Mouse (Mus musculus) gonadal fat pad, adult 2 months (tissue): ENCODE results near the gene Pphln1. TPM values are rescaled to one million over a fixed set of nuclear protein-coding genes. Genes with fewer than 3 reads are reported as not detected.

Experiments
- DNase-seq: peaks from one replicate; pipeline ENCODE4 v3.0.0-alpha.2; 2012; ENCODE audit warnings: low read depth
- polyA plus RNA-seq: library from polyadenylated mRNA; depleted of rRNA; stranded (reverse); fragments of >200 nt; gene quantifications from 2 replicates; pipeline ENCODE4 v1.2.3, GENCODE M21; 2012

The Pphln1 gene
- polyA plus RNA-seq, 1 experiment = 8.2 TPM

DNA sequence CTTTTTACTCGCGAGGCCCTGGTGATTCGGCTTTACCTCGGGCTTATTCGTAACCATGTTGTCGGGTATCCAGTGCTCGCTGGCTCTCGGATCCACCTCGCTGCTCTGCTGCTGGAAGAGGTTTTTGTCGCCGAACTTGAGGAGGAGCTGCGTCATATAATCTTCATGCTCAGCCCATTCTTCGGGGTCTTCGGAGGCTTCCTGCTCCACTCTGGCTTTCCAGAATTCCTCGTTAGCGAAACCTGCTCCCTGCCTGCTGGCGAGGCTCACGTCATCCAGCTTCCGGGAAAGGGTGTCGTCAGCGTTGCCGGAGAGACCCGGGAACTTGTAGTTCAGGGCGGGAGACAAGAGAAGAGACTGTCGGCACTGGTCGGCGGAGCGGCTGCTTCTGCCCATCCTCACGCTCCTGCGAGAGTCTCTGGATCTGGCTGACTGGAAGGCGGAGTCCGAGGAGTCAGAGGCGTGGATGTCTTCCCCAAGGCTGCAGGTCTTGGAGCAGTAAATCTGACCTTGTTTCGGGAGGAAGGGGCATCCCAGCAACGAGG, 105.1 kb downstream of the Pphln1 start:
- DNase-seq = no peak

DNA sequence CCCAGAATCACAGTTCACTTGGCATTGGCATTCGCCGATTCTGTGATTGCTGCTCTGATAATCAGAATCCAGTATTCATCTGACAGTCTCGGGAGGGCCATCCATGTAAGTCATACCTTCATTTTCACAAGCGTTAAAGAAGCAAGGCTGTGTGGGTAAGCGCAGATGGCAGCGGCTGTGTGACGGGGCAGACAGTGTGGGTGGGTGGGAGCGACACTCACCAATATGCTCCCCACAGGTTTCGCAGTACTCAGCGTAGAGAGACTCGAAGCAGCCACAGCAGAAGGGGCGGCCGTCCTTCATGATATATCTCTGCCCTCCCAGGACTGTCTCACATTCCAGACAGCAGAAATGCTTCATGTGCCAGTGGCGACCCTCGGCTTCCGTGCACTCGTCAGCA, 106.7 kb downstream of the Pphln1 start:
- no peak for DNase-seq

DNA sequence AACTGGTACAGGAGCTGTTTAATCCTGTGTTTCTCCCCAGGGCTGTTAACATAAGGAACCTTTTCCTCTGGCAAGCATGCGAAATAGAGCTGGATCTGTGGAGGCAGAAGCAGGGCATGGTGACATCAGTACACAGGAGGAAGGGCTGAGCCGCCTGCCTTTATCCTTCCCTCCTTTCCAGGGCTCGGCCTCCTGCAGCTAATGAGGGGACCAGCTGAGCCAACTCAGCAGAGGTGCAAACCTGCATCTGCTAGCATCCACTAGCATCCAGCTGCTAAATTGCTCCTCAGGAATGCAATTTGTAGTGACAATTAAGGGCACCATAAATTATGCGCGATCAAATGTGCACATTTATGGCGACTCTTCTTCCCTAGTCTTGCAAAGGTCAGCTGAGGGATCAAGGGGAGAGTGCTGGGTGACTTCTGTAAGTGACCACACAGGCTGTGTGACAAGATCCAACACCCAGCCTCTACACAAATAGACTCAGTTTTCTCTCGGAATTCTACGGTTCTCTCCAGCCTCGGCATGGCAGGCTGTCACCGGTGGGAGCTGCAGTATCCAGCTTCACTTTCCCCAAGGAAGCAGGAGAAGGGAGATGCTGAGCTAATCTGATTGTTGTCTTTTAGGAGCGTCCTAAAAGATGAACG, 112.7 kb downstream of the Pphln1 start:
- no peak for DNase-seq

DNA sequence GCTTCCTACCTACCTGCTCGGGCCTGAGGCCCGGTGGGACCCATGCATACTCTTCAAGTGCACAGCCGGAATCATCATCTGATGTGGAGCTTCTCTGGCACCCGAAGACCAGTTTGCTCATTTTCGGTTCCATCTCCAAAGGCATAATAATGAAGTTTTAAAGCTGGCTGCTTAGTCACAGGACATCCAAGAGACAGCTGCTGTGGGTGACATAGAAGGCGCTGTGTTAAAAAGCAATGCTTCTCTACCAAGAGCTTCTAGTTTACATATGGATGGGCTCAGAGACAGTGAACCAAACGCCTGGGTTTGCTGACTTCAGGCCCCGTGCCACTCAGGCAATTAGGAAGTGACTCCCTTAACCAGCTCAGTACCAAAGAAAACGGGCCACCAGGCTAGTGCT, 114.3 kb downstream of the Pphln1 start:
- no peak for DNase-seq

DNA sequence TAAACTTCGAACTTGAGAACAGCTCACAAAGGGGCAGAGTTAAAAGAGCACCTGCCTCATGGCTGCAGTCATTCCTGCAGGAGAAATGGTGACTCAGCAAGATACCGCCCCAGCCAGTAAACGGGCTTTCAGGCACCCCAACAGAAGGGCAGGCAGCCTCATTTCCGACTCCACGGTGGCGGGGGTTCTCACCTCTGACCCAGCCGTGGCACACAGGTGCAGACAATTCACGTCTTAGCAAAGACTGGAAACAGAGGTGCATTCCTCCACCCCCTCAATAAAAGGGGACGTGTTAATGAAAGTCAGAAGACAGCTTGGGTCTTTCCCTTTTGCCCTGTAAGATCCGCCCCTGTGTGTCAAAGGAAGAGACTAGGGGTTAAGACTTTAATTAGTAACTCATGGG, 115.8 kb downstream of the Pphln1 start:
- DNase-seq = no peak

DNA sequence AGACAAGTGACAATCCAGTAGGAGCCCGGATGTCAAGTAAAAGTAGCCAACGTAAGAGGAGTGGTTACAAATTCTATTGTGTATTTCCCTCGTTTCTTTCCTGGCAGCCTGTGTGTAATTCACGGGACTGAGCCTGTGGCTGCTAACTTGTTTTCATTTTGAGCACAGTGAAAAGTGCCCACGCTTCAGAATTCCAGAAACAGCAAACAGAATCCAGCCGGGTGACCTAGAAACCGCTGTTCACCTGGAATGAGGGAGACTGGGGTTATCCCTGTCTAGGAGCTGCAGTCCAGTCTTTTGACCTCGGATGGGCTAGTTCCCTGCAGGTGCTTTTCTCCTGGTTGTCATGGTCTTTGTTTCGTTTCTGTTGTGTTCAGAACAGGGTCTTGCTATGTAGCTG, 117.2 kb downstream of the Pphln1 start:
- no peak for DNase-seq

DNA sequence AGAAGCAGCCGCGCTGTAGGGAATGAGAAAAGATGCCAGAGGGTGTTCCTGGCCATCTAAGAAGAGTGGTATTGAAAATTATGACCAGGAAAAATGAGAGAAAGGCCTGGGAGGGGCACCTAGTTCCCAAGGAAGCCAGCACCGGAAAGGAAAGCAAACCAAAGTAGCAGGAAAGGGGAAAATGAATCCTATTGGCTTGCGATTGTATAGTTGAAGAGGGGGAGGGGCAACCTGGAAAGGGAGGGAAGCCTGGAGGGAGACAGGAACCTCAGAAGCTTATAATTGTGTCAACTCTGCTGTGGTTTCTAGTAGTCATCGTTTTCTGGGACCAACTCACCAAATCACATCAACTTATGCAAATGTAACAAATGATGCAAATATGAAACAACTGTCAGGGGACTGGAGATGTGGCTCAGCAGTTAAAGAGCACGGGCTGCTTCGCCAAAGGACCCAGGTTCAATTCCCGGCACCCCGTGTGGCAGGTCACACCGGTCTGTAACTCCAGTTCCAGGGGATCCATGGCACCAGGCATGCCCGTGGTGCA, 118.9 kb downstream of the Pphln1 start:
- DNase-seq = no peak

DNA sequence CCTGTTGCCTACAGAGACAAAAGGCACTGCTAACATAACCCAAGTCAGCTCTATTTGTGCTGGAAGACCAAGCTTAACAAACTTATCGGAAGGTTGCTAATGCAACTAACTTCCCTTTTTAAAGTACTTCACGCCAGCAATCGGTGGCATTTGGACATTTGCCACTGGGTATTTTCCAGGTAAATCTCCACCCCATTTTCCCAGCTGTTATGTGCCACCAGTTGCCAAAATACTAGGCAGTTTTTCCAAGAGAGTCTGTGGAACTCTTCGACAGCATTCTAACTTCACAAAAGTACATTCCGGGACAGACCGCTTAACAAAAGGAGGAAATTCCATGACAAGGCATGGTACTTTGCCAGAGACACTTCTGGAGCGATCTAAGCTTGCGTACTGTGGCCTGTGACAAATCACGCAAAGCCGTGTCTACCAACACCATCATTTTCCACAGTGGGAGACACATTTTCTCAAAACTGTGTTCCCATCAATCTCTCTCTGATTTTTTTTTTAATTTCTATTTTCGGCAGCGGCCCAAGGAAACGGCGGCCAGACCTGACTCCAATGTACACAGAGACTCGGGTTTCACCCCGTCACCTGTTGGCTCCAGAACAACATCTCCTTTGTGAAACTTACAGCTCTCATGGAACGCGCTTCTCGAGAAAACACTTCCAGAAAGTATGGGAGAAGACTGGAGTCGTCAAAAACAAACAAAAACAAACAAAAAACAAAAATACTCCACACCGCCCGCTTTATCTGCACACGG, 120.2 kb downstream of the Pphln1 start:
- no peak for DNase-seq

DNA sequence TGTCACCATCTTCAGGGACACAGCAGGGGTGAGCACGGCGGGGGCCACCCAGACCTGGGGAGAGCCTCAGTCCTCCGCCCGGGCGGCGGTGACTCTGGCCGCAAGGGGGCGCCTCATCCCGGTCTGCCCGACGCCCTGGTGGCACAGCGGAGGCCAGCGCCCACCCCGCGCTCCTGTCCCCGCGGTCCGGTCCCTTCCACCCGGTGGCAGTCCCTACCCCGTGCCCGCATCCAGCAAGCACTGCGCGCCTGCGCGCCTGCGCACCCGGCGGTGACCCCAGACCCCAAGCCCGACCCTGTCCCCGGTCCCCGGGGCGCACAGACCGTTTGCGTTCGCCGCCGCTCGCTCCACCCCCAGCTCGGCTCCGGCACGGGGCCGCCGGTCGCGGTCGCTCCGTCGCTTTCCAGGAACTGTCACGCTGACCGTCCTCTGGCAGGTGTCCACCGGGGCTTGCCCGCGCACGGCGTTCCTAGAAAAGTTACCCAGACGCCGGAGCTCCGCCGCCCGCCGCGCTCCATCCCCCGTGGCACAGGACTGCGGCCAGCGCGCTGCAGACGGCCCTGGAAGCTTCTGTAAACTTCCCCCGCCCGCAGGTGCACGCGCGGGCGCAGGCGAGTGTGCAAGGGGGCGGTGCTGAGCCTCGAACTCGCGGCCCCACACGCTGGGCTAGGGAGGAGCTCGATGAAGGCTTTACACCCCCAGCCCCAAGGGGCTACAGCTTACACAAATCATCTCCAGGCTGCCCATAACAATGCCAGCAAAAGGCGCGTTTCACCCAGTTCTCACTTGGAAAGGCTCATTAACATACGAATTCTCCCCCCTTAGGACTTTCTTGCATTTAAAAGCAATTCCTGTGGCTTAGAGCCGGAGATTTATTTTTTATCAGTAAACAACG, 121.0 kb downstream of the Pphln1 start:
- no peak for DNase-seq

DNA sequence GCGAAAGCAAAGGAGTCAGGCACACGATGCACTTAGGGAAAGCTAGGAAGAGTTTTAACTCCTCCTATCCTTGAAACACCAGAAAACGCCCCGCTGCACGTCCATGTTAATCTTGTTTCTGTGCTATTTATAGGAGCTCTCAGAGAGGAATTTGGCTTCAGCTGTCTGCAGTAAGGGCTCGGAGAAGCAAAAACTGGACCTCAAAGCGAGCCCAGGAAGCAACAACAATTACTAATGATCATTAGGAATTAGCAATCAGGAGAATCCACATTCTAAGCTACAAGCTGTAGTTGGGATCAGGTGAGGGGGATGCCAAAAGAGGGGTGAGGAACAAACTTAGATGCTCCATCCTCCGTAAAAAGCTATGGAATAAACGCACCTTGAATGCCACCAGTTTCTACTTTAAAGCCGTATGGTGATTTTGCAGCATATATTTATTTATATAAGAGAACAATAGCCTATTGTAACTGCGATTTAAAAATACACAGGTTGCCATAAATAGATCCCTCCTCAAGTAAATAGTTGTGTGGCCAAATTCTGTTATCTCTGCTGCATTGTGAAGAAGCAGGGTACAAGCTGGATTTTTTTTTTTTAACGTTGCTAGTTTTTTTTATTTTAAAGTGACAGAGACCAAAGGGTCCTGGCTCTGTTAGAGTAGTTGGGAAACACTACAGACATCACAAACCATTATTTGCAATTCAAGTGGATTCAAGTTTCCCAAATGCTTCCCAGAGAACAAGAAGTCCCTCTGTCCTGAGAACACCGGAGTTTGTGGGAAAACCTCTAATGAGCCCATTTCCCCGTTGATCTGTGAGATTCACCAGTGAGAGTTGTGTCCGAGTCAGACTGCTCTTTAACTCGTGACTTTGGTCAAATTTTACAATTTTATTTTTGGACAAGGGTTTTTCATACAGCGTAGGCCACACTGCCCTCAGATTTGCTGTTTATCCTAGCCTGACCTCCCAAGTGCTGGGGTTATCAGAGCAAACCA, 122.0 kb downstream of the Pphln1 start:
- DNase-seq = no peak

DNA sequence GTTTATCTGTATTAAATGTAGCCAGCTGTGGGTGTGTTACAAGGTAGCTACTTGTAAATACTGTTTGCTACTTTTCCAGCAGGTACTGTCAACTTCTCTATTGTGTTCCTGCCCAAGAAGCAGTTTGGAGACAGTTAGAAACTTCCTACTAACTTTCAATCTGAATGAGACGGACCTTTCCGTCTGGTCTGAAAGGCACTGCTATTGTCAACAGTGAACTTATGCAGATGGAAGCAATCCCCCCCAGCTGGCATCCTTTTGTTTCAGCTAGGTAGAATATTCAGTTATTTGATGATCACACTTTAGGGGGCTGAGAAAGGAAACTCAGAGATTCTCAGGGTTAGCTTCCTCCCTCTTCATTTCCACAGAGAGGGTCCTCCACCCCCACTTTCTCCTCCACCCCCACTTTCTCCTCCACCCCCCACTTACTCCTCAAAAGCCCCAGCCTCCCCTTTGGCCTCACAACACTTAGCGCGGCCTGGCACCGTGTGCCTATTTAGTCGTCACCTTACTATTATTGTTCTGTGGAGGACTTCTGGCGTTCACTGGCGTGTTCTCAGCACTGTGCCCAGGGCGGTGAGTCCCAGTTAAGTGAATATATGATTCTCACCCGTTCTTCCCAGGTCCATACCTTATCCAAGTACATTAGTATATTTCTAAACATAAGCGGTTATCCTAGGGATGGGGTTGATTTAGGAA, 123.1 kb downstream of the Pphln1 start:
- no peak for DNase-seq

DNA sequence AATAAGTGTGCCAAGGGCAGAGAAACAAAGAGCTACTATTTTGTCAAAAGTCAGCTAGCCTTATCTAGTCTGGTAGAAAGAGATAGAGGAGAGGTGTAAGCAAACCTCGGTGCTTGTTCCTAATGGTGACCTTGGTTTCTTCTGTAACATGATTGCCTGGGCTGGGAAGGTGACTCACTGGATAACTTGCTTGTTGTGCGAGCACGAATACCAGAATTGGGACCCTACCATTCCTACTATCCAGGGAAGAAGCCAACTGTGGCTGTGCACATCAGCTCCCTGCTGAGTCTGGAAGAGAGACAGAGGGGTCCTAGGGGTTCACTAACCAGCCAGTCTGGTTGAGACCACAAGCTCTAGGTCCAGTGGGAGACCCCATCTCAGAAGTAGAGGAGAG, 123.6 kb downstream of the Pphln1 start:
- DNase-seq = no peak

DNA sequence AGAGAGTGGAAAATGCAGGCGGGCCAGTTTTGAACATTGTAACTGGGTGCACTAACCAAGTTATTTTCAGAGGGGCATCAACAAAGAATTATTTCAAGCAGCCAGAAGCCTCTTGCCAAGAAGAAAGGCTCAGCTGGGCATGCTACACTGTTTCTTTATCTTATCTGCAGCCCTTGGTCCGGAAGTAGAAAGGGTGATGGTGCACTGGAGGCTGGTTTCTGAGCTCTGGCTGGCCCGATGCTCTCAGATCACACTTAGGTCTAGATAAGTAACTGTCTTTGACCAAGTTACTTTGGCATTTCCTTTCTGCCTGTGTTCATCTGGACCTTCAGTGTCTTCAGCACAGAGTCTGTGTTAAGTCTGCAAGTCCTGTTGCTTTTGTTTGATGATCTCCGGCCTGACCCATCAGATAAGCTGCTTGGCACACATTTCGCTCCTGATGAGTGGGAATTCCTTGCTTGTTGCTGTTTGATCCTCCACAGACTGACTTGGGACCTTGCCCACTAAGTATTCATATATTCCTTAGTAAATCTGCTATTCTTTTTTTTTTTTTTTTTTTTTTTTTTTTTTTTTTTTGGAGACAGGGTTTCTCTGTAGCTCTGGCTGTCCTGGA, 127.3 kb downstream of the Pphln1 start:
- no peak for DNase-seq

DNA sequence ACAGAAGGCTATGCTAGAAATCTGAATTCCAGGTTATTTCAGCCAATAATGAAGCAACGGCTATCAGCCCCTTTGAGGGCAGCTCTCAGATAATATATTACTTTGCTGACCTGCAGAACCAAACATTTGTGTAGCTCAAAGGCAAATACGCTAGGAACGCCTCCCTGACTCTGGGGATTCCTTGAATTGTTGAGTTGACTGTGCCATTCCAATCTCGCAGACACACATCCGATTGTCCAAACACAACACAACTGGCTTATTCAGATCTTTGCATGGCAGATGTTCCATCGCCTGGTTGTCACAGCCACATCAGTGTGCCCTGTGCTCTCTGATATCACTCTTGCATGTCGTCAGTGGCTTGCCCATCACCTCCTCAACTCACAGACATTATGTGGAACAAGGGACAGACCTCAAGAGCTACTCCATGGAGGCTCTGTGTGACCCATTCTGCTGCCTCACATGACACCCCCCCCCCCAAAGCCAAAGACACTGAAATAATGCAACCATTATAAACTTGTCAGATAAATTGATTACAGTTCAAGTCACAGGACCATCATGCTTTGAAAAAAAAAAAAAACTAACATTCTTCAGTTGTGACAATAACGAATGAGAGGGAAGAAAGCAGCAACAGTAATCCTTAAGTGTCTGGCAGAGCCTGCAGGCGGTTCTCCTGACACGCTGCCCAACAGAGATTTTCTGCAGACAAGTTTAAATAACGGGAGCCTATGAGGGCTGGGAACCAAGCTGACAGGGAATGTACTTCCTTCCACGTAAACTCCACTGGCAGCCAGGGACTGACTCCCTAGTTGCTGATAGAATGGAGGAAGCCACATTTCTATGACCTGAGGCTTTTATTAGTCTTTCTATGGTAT, 131.9 kb downstream of the Pphln1 start:
- DNase-seq = no peak

DNA sequence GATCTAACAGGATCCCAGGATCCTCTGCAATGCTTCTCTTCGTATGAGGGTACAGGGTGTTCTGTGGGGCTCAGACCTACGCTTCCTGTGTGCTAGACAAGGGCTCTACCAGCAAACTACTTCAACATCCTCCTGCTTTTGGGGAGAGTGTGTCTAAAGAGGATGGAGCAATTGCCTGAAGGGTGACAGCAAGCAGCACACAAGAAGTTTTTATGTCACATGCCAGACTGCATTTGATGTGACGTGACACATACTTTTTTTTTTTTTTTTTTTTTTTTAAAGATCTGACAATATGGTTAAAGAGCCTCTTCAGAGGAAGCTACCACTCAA, 132.5 kb downstream of the Pphln1 start:
- DNase-seq = no peak

DNA sequence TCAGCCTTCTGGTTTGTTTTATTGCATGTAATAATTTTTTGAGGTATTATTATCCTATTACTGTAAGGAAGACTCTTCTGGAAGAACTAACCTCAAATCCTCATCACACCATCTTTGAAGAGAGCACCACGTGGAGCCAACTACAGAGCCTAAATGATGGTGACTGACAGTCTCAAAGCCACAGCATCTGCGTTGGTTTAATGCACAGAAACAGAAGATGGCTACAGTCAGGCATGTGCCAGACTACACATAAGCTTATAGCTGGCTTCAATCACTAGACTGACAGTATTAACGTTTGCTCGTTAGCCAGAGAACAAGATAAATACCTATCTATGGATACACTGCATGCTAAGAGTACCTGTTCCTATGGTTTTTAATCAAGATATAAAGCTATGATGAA, 138.0 kb downstream of the Pphln1 start:
- DNase-seq = no peak

DNA sequence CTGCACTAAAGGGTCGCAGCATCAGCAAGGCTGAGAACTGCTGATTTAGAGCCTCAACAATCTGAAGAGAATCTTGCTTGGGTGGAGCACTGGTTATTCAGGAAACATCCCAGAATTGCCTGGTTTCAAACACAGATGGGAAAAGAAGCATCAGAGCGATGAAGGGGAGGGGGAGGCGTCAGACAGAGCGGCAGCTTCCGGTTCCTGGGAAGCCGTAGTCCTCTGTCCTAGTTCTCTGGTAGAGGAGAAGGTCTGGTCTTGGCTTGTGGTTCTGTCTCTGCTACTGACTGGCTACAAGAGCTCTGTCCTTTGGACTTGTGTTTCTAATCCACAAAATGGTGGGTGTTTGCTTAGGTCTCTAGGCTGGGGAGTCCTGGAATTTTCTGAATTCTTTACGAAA, 139.6 kb downstream of the Pphln1 start:
- no peak for DNase-seq

DNA sequence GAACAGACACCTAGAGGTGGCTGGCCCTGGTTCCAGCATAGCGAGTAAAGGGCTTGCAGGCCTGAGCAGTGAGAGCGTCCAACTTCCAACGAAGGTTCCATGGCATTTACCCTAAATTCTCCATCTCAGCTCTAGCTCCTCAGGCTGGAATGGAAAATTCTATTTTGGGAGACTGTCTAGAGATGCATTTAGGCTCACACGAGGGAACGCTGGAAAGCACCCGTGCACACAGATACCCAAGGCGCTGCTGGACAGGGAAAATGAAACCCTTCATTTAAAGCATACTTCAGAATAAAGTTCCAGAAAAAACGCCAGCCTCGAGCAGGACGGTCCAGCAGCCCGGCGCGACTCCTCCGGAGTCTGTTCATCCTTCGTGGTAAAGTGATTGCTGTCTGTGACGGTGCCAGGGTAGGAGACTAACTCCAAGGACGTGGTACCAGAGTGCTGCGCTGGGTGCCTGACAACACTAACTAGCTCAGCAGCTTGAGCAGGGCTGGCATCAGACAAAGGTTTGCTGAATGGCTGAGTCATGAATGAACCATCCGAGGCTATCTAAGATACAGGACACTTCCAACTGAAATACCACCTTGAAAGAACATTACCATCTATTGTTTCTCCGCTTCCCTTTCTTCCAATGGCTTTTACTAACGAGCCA, 140.5 kb downstream of the Pphln1 start:
- DNase-seq = no peak
